Mouse (Mus musculus): Measurements from ENCODE around the gene Ttc8.

The Ttc8 gene

DNA sequence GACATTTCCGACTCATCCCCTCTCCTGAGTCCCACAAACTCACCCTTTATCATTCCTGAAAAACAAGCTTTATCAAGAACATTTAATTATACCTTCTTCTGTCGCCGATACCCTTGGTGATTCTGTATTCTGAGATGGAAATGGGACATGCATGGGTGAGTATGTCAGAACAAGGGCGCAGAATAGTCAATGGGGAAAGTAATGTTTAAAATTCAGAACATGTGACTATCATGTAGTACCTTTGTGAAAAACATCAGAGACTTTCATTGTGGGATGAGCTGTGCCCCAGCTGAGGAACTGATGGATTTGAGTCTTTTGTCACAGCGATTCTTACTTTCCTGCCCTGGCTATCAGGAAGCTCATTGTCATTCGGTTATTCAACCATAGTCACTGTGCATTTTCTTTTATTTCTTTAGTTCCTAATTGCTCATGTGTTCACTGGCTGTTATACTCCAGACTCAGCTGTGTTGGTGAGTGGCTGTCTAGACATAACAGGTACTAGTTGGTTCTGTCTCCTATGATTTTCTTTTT is 104.1 kb downstream of the Ttc8 start:
- DNase-seq (ENCODE audit: low read depth in 1 of 2, low spot score in 2 of 2) = no peak

DNA sequence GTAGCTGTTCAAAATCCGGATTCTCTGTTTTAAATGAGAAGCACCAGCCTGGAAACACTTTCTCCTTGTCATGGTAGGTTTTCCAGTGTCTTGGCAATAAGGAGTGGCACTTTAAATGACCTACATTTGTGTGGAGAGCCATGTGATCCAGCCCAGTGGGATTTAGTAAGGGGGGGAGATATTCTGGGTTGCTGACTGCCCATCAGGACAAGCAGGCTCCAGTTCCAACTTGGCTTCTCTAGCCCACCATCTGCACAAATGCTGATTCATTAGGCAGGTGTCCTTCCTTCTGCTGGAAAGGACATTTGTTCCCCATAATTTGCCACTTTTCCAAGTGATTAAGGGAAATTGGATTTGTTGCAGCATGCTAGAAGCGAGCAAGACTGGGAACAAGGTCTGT is 105.9 kb downstream of the Ttc8 start:
- no peak for DNase-seq (ENCODE audit: low read depth in 1 of 2, low spot score in 2 of 2)

DNA sequence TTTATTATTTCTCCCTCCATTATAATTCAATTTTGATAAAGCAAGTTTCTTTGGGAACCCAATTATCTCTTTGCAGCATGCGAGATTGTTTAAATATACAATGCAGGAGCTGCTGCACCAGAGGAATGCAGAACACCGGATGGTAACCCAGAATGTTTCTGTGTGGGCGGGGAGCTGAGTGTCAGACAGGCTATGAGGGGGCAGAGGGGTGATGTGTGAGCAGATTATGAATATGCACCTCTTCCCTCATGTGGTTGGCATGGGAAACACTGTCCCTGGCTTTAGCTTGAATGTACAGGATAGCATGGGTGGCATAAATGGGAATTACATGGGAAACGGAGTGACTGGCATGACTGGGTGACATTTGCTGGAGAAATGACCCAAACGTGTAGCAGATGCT is 108.3 kb downstream of the Ttc8 start:
- no peak for DNase-seq (ENCODE audit: low read depth in 1 of 2, low spot score in 2 of 2)

DNA sequence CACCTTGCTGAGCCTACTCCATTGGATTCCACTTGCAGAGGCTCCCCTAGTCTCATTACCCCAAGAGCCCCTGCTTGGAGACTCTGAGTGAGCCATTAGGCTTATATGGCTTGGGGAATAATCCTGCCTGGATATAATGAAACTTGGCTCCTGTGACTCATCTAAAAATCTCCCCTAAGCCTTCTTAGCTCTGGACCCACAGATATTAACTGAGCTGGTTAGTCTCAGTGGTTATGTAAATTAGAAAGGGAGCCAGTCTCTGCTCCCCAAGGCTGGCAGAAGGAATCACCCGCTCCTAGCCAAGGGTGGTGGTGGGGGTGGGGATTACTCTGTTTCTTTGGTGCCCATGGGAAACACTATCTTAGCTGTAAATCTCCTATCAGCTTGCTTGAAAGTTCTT is 109.6 kb downstream of the Ttc8 start:
- no peak for DNase-seq (ENCODE audit: low read depth in 1 of 2, low spot score in 2 of 2)
